ENCODE assay signal across 22 mouse cellular contexts in the genomic region with DNA sequence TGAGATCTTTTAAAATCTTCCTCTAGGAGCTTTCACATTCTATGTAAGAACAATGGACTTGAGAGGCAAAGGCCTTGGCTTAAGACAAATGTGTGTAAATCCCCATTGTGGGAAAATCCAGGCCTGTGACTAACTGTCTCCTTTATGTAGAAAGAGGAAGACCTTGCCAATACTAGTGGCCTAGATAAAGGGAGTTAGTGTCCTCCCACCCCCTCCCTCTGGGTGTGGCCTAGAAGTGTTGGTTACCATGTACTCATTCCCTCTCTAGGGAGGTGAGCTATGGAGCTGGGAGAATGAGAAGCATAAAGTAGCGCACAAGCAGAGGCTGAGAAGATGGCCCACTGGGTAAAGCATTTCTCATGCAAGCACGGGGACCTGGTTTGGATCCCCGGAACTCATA.
DNase-seq lines count a peak whose midpoint lies in the region; ATAC-seq lines count a peak whose summit lies in the region.
"Had no signal": no experiment of that assay in that cellular context is flagged by ENCODE, and none has a peak within 500 bp of the region (broad histone marks: within the 10 kb centered on the region; RNA-seq: fewer than 3 reads in every experiment).

No protein-coding gene starts in this region.

- no peak for ATAC-seq in heart, embryonic 11.5 days (replicated peaks; ENCODE audit: insufficient number of reproducible peaks, low FRiP score, low TSS enrichment)
- ATAC-seq: activated CD4-positive, CD25-positive, alpha-beta regulatory T cell, adult 4 months; CD4-positive, CD25-positive, alpha-beta regulatory T cell, adult 4 months; forebrain, embryonic 13.5 days; forebrain, embryonic 15.5 days; forebrain, postnatal 0 days had no signal

- H3K27me3 ChIP-seq in heart, embryonic 11.5 days (ENCODE audit: control insufficient read depth, insufficient read depth, low read length), result no peaks in the 10 kb centered on the region
- H3K27me3 ChIP-seq: CH12.LX; embryonic facial prominence, embryonic 12.5 days; forebrain, embryonic 13.5 days; forebrain, embryonic 15.5 days had no signal

- H3K9ac ChIP-seq in heart, embryonic 11.5 days (ENCODE audit: low read depth, low read length), result no peak overlapping the region
- H3K9ac ChIP-seq: embryonic facial prominence, embryonic 12.5 days; forebrain, embryonic 13.5 days; forebrain, embryonic 15.5 days; forebrain, postnatal 0 days had no signal

- DNase-seq in adrenal gland, adult 2 months, result peak; percentile 70
- DNase-seq in adrenal gland, postnatal 4 days (ENCODE audit: low spot score in 2 of 2), result no peak
- DNase-seq in adrenal gland, postnatal 10 days, result peak; percentile 36
- no peak for DNase-seq in adrenal gland, postnatal 25 days
- peak; percentile 86 for DNase-seq in Muller cell, postnatal 12 days (ENCODE audit: inconsistent ontology term)
- DNase-seq in adrenal gland, postnatal 14 days, result peak; percentile 54
- no peak for DNase-seq in gastrocnemius, postnatal 10 days
- DNase-seq: B cell, adult 2 months; cerebellum, adult 11-12 months; cerebellum, adult 2 months; cerebellum, adult 9-10 months; cerebellum, postnatal 25 days; forebrain, postnatal 0 days had no signal

- H3K27ac ChIP-seq in heart, embryonic 11.5 days (ENCODE audit: low read depth, low read length), result no peak overlapping the region
- H3K27ac ChIP-seq: embryonic facial prominence, embryonic 10.5 days; embryonic facial prominence, embryonic 12.5 days; forebrain, embryonic 13.5 days; forebrain, embryonic 15.5 days had no signal

- H3K9me3 ChIP-seq in heart, embryonic 11.5 days (replicated peaks; ENCODE audit: control insufficient read depth, low read length), result no peaks in the 10 kb centered on the region
- H3K9me3 ChIP-seq: embryonic facial prominence, embryonic 10.5 days; embryonic facial prominence, embryonic 12.5 days; forebrain, embryonic 13.5 days; forebrain, embryonic 15.5 days had no signal

- no peak overlapping the region for H3K4me3 ChIP-seq in heart, embryonic 11.5 days (ENCODE audit: low read depth, low read length)
- H3K4me3 ChIP-seq: embryonic facial prominence, embryonic 10.5 days; embryonic facial prominence, embryonic 12.5 days; forebrain, embryonic 13.5 days; forebrain, embryonic 15.5 days had no signal

- H3K4me1 ChIP-seq in heart, embryonic 11.5 days (ENCODE audit: control insufficient read depth, insufficient read depth, low read length), result no peaks in the 10 kb centered on the region
- H3K4me1 ChIP-seq: embryonic facial prominence, embryonic 10.5 days; embryonic facial prominence, embryonic 12.5 days; forebrain, embryonic 13.5 days; forebrain, embryonic 15.5 days had no signal

- H3K36me3 ChIP-seq in heart, embryonic 11.5 days (ENCODE audit: control insufficient read depth, insufficient read depth, low read length), result no peaks in the 10 kb centered on the region
- H3K36me3 ChIP-seq: embryonic facial prominence, embryonic 10.5 days; embryonic facial prominence, embryonic 12.5 days; forebrain, embryonic 15.5 days; G1E had no signal

- no peak overlapping the region for H3K4me2 ChIP-seq in heart, embryonic 11.5 days
- H3K4me2 ChIP-seq: embryonic facial prominence, embryonic 12.5 days; forebrain, embryonic 13.5 days; forebrain, embryonic 15.5 days had no signal

- WGBS in heart, embryonic 11.5 days (ENCODE audit: insufficient replicate concordance), result 84% methylated on average over 3 of the region's 3 CpGs

Comparison
In these comparisons a context has a peak if more than half of its experiments do, and no peak if none do; other contexts are left out.
1. DNase-seq: peak in adrenal gland, adult 2 months (single experiment), adrenal gland, postnatal 10 days (single experiment), Muller cell, postnatal 12 days (single experiment) and adrenal gland, postnatal 14 days (single experiment); none in adrenal gland, postnatal 4 days (0 of 2), adrenal gland, postnatal 25 days (single experiment) and gastrocnemius, postnatal 10 days (single experiment).